Mouse (Mus musculus): ENCODE results near the gene Actr6.

DNA sequence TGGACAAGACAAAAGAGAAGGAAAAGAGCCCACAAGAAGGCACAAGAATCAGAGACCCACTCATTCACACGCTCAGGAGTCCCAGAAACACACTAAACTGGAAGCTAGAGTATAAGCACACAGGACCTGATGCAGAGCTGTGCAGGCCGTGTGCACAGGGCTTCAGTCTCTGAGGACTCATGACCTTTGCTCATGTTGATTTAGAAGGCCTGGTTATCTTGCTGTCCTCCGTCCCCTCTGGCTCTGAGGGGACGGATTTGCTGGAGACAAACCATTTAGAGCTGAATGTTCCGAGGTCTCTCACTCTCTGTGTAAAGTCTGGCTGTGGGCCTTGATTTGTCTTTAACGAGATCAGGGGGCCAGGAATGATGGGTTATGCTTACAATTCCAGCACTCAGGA lies 1.7 kb downstream of the Actr6 start:
- TF ChIP-seq GATA1 (IDR thresholded peaks at IDR 0.05; ENCODE audit: low read length): no peak
- TF ChIP-seq TAL1 (IDR thresholded peaks at IDR 0.05; ENCODE audit: low read length): no peak
